Comparison of ENCODE assay signal across 14 mouse cellular contexts in genomic region chr9:69712714-69713525, GRCm38 (mm10). TPM values are rescaled to one million over a fixed set of nuclear protein-coding genes. Genes with fewer than 3 reads are reported as not detected.
DNase-seq lines count a peak whose midpoint lies in the region; ATAC-seq and TF ChIP-seq lines count a peak whose summit lies in the region.
"Had no signal": no experiment of that assay in that cellular context is flagged by ENCODE, and none has a peak within 500 bp of the region (broad histone marks: within the 10 kb centered on the region; RNA-seq: fewer than 3 reads in every experiment).

No protein-coding gene starts in this region.

- ATAC-seq in kidney, postnatal 0 days (replicated peaks; ENCODE audit: low FRiP score, low read depth) = no peak
- ATAC-seq in neural tube, embryonic 15.5 days (ENCODE audit: low FRiP score) = no peak
- ATAC-seq in heart, embryonic 12.5 days (ENCODE audit: insufficient number of reproducible peaks, low FRiP score) = no peak

- no peak overlapping the region for H3K9ac ChIP-seq in kidney, postnatal 0 days (ENCODE audit: low read depth, low read length)
- H3K9ac ChIP-seq in neural tube, embryonic 15.5 days (replicated peaks) = no peak overlapping the region
- no peak overlapping the region for H3K9ac ChIP-seq in heart, embryonic 12.5 days

- TF ChIP-seq CTCF in kidney, postnatal 0 days (IDR thresholded peaks at IDR 0.05; ENCODE audit: low read depth) = no peak
- no peak for TF ChIP-seq CTCF in lung, adult 2 months (IDR thresholded peaks at IDR 0.05; ENCODE audit: insufficient read depth, low read length)

- 30% methylated on average over 12 of the region's 12 CpGs for WGBS in kidney, postnatal 0 days
- WGBS in lung, adult 2 months = 40% methylated on average over 12 of the region's 12 CpGs
- WGBS in neural tube, embryonic 15.5 days = 12% methylated on average over 12 of the region's 12 CpGs
- WGBS in heart, embryonic 12.5 days = 36% methylated on average over 12 of the region's 12 CpGs

- H3K27me3 ChIP-seq in kidney, postnatal 0 days (ENCODE audit: insufficient read depth, low read length) = no peaks in the 10 kb centered on the region
- H3K27me3 ChIP-seq in neural tube, embryonic 15.5 days (replicated peaks) = 0 out of 2 replicates have a peak, but pooled peaks cover 2% of the 10 kb centered on the region
- H3K27me3 ChIP-seq in heart, embryonic 12.5 days (replicated peaks) = no peaks in the 10 kb centered on the region

- no peak overlapping the region for H3K4me2 ChIP-seq in kidney, postnatal 0 days (ENCODE audit: low read length)
- H3K4me2 ChIP-seq in neural tube, embryonic 15.5 days = no peak overlapping the region
- H3K4me2 ChIP-seq in heart, embryonic 12.5 days = no peak overlapping the region

- no peaks in the 10 kb centered on the region for H3K4me1 ChIP-seq in kidney, postnatal 0 days (replicated peaks; ENCODE audit: insufficient read depth, low read length)
- H3K4me1 ChIP-seq in lung, adult 2 months (ENCODE audit: control insufficient read depth, insufficient read depth, low read length) = no peaks in the 10 kb centered on the region; the same call in 1 of the 2 replicates
- H3K4me1 ChIP-seq in neural tube, embryonic 15.5 days = peaks cover 20% of the 10 kb centered on the region; the same call in 1 of the 2 replicates
- peaks cover 26% of the 10 kb centered on the region for H3K4me1 ChIP-seq in heart, embryonic 12.5 days (replicated peaks)

- H3K9me3 ChIP-seq in kidney, postnatal 0 days (replicated peaks; ENCODE audit: low read length) = no peaks in the 10 kb centered on the region
- H3K9me3 ChIP-seq in neural tube, embryonic 15.5 days (replicated peaks) = 0 out of 2 replicates have a peak, but pooled peaks cover 3% of the 10 kb centered on the region
- 0 out of 2 replicates have a peak, but pooled peaks cover 4% of the 10 kb centered on the region for H3K9me3 ChIP-seq in heart, embryonic 12.5 days (replicated peaks)
- H3K9me3 ChIP-seq: G1E had no signal

- no peak overlapping the region for H3K27ac ChIP-seq in kidney, postnatal 0 days
- peak overlapping the region; percentile 64; the same call in 1 of the 2 replicates for H3K27ac ChIP-seq in neural tube, embryonic 15.5 days (replicated peaks)
- no peak overlapping the region for H3K27ac ChIP-seq in heart, embryonic 12.5 days (ENCODE audit: poor library complexity, severe bottlenecking)

- H3K4me3 ChIP-seq in kidney, postnatal 0 days (replicated peaks; ENCODE audit: low read depth, low read length) = no peak overlapping the region
- no peak overlapping the region for H3K4me3 ChIP-seq in lung, adult 2 months (replicated peaks; ENCODE audit: extremely low read depth, low read depth, low read length)
- no peak overlapping the region for H3K4me3 ChIP-seq in neural tube, embryonic 15.5 days (replicated peaks)
- H3K4me3 ChIP-seq in heart, embryonic 12.5 days = no peak overlapping the region

- peak; percentile 23 for DNase-seq in kidney, postnatal 0 days (ENCODE audit: low spot score)
- no peak for DNase-seq in kidney, adult 11 months
- DNase-seq in embryo, embryonic 9.5 days (ENCODE audit: extremely low spot score) = peak; percentile 43
- peak; percentile 31 for DNase-seq in lung, adult 2 months
- no peak for DNase-seq in thymus, postnatal 0 days (ENCODE audit: low spot score)
- DNase-seq in layer of hippocampus, adult 18-20 months (ENCODE audit: low spot score in 2 of 2) = no peak
- DNase-seq: adrenal gland, postnatal 25 days; cerebellum, postnatal 36 days; gastrocnemius, postnatal 36 days; spleen, adult 18-20 months had no signal

- H3K36me3 ChIP-seq in kidney, postnatal 0 days (ENCODE audit: insufficient read depth, low read length) = no peaks in the 10 kb centered on the region
- H3K36me3 ChIP-seq in neural tube, embryonic 15.5 days = no peaks in the 10 kb centered on the region
- H3K36me3 ChIP-seq in heart, embryonic 12.5 days = no peaks in the 10 kb centered on the region
- H3K36me3 ChIP-seq: G1E had no signal

- TF ChIP-seq POLR2A in lung, adult 2 months (IDR thresholded peaks at IDR 0.05; ENCODE audit: borderline replicate concordance, extremely low read depth, low read depth, low read length) = no peak

RNA-seq across cellular contexts. Expression of gene Foxb1, which starts 47.8 kb away (rescaled TPM):
- polyA plus RNA-seq in kidney, postnatal 0 days (2015; fragmentation: Nextera tagmentation; extraction: Ambion mirVana) = not detected in 2 replicates
- polyA plus RNA-seq in lung, adult 2 months (2012; rRNA removed) = not detected in 2 replicates
- 4.7 and 7.4 TPM in 2 replicates for polyA plus RNA-seq in neural tube, embryonic 15.5 days (2015; fragmentation: Nextera tagmentation; extraction: Ambion mirVana)
- 0.51 and 0.70 TPM in 2 replicates for polyA plus RNA-seq in thymus, postnatal 0 days (2015; fragmentation: Nextera tagmentation; extraction: Ambion mirVana)
- polyA plus RNA-seq in heart, embryonic 12.5 days (2016; fragmentation: Nextera tagmentation; extraction: Ambion mirVana) = not detected in 2 replicates
- not detected for total RNA-seq in layer of hippocampus, adult 18-20 months (2021)
- total RNA-seq: adrenal gland, postnatal 25 days; G1E; gastrocnemius, postnatal 36 days; left cerebral cortex, postnatal 36 days had no signal
- polyA plus RNA-seq: G1E had no signal

Comparison
In these comparisons a context has a peak if more than half of its experiments do, and no peak if none do; other contexts are left out.
1. DNase-seq: peak in kidney, postnatal 0 days (single experiment), embryo, embryonic 9.5 days (single experiment) and lung, adult 2 months (single experiment); none in kidney, adult 11 months (single experiment), thymus, postnatal 0 days (single experiment) and layer of hippocampus, adult 18-20 months (0 of 2).